Mouse (Mus musculus) bone marrow, adult 2 months (tissue): ENCODE data around the gene Eps8l3. TPM values are rescaled to one million over a fixed set of nuclear protein-coding genes. Genes with fewer than 3 reads are reported as not detected.
"Not testable (repeated sequence)": the region's sequence is repeated elsewhere in the genome, so short reads cannot be mapped to it uniquely, and the experiment has no call there.

Experiments used
- H3K27ac ChIP-seq: fragments of 200-500 bp; 2 replicates; pipeline ENCODE4 v1.5.1; 2012; ENCODE audit warnings: low read depth, mild to moderate bottlenecking, control low read depth, inconsistent platforms, low read length; ENCODE audit not compliant: control insufficient read depth, poor library complexity, insufficient read depth
- H3K4me1 ChIP-seq: fragments of 200-500 bp; 2 replicates; pipeline ENCODE4 v1.6.1; 2011; ENCODE audit warnings: low read length; ENCODE audit not compliant: control insufficient read depth, insufficient read depth
- H3K4me3 ChIP-seq: fragments of 200-500 bp; replicated peaks from 2 replicates; pipeline ENCODE3; 2011; ENCODE audit warnings: mild to moderate bottlenecking, low read depth, low read length, control low read depth; ENCODE audit not compliant: control insufficient read depth
- CTCF ChIP-seq: fragments of 200-500 bp; IDR thresholded peaks from 2 replicates; pipeline ENCODE4 v1.5.1; 2011; ENCODE audit warnings: low read length, control low read depth; ENCODE audit not compliant: control insufficient read depth, insufficient read depth
- POLR2A ChIP-seq: fragments of 200-500 bp; IDR thresholded peaks from 2 replicates; pipeline ENCODE4 v1.6.1; 2011; ENCODE audit warnings: low read depth, mild to moderate bottlenecking, control low read depth, low read length, borderline replicate concordance; ENCODE audit not compliant: control insufficient read depth
- WGBS: fragments of 180-500 bp; shearing (Covaris S2); methylation state at CpG from one replicate; pipeline ENCODE4 v1.1.7; 2018; 5-methylcytosine and 5-hydroxymethylcytosine counted together
- polyA plus RNA-seq: library from polyadenylated mRNA; stranded (reverse); fragments of >200 nt; gene quantifications from 2 replicates; pipeline ENCODE4 v1.2.4, GENCODE M21; 2011; ENCODE audit warnings: low replicate concordance; ENCODE audit not compliant: missing spikeins, insufficient read depth, insufficient read length

The Eps8l3 gene
- polyA plus RNA-seq, 1 experiment, result not detected

DNA sequence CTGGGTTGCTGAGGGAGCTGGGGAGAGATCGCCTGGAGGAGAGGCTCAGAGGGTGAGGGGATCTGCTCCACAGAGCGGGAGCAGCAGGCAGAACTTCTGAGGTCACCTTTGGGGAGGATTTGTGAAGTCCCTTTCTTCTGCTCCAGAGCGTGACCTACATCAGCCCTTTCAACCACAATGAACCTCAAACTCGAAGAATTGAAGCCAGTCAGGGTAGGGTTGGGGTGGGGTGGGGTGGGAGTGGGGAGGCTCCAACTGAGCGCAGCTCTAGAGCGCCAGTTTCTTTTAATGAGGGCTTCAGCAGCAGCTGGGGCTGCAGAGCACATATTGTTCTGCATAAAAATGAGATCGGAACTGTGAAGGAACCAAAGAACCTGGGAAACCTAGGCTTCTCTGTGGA lies 7.9 kb upstream of the Eps8l3 start:
- TF ChIP-seq POLR2A, result no peak
- TF ChIP-seq CTCF, result no peak
- H3K4me3 ChIP-seq, result no peak overlapping the region
- no peak overlapping the region for H3K27ac ChIP-seq
- no peaks in the 10 kb centered on the region for H3K4me1 ChIP-seq
- 71% methylated on average over 7 of the region's 7 CpGs for WGBS

DNA sequence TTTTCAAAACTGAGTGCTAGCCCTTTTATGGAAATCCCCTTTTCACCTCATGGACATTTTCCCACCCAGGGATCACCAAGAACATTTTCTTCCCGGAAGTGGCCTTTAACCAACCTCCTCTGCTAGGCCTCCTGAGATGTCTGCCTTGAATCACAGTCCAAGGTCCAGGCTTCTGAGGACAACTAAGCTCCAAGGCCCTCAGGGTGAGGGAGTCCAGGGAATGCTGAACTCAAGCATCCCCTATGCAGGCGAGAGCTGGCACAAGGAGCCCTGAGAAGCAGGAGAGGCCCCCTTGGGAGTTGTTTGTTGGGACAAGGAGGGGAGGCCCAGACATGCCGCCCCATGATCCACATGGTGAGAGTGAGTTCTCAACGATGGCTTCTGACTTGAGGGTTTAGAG lies 7.1 kb upstream of the Eps8l3 start:
- TF ChIP-seq CTCF, result no peak
- TF ChIP-seq POLR2A, result no peak
- no peak overlapping the region for H3K27ac ChIP-seq
- 74% methylated on average over 4 of the region's 4 CpGs for WGBS
- no peaks in the 10 kb centered on the region for H3K4me1 ChIP-seq
- H3K4me3 ChIP-seq, result no peak overlapping the region

DNA sequence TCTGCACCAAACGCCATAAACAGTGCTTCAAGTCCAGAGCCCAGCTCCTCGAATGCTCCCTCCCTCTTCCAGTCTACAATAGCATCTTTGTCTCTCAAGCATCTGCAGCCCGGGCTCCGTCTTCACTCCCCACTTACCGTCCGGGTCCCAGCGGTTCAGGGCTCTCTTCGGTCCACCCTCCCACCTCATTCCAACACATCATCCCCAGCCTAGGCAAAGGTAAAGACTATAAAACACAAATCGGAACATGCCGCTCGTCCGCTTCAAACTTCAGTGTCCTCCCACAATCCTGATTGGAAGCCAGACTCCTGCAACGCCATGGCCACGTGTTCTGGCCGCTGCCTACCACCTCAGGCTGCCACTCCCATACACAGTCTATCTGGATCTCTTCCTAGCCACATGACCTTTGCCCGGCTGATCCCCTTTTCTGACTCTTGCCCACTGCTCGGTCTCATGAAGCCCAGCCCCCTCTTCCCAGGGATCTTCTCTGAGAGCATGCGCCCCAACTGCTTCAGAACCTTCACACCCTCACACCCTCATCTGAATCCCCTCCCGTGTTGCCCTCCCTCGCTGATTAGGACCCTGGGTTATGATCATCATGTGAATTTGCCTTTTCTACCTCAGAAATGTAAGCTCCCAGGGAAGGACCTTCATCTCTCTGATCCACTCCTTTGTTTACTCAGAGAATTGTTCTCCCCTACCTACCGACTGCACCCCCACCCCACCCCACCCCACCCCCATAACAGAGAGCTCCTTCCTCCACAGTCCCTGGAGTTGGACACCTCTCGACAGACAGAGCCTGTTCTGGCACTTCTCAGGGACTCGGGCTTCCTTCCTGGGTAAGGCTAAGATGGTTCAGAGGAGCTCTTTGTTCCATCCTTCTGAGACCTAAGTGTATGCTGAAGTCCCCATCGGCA lies 3.4 kb upstream of the Eps8l3 start:
- Histone ChIP-seq H3K27ac (no peak overlapping the region), H3K4me3 (no peak overlapping the region), H3K4me1 (no peaks in the 10 kb centered on the region; the same call in 1 of the 2 replicates)
- no peak for TF ChIP-seq POLR2A
- no peak for TF ChIP-seq CTCF
- 79% methylated on average over 24 of the region's 24 CpGs for WGBS

DNA sequence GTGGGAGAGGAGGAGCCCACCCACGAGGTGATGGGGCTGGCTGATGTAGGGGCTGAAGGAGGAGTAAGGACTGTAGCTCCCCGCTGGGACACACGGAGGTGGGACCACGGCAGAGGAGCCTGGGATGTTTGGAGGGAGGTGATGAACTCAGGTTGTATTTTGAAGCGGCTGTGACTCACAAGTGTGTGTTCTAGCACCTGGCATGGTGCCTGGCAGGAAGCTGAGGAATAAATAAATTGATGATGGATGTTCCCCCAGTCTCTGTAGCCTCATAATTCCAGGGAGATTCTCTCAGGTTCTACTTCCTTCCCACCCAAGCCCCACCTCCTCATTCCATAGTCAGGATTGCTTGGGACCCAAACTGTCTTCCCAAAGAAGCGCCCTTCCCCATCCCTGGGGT lies 1.8 kb upstream of the Eps8l3 start:
- Histone ChIP-seq H3K27ac (no peak overlapping the region), H3K4me3 (no peak overlapping the region), H3K4me1 (no peaks in the 10 kb centered on the region; the same call in 1 of the 2 replicates)
- WGBS, result 68% methylated on average over 6 of the region's 6 CpGs
- TF ChIP-seq CTCF (no peak), POLR2A (no peak)

DNA sequence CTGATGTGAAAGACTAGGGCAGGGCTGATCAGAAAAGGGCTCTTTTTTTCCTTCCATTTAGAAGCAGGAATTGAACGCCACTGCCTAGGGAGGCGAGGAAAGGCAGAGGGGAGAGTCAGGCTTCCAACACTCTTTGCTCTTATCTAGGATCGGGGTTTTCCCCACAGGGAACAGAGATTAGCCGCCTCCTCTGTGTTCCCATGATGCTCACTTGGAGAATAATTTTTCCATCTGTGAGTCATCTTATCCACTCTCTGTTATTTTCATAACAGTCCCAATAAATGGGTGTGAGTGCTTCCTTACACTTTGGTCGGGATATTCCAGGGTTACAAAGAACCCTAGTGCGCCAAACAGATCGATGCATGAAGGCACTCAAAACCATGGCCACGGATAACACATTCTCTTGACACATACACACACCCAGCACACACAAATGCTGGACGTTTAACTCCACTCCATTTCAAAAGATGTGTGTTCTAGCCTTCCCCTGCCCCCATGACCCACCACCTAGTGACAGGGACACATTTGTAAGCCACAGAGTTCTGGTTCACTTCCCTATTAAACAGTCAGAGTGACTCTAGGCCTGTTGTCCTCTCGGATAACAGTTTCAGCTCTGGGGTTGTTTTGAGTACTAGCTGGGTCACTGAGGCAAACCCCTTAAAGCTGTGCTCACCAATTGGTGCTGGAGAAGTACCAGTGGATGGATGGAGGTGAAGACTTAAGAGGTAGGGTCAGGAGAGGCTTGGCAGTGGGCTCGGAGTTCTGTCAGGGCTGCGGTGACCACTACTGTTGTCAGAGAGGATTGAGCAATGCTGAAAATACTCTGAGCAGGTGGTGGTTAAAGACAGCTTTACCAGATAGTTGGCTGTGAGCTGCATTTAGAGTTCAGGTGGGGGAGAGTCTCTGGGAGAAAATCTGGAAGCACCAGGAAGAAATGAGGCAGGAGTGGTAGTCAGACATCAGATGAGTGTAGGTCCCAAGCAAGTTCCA lies 1.0 kb downstream of the Eps8l3 start:
- no peak for TF ChIP-seq CTCF
- no peak for TF ChIP-seq POLR2A
- 64% methylated on average over 12 of the region's 12 CpGs for WGBS
- H3K4me3 ChIP-seq, result no peak overlapping the region
- H3K27ac ChIP-seq, result no peak overlapping the region
- H3K4me1 ChIP-seq, result no peaks in the 10 kb centered on the region; the same call in 1 of the 2 replicates

DNA sequence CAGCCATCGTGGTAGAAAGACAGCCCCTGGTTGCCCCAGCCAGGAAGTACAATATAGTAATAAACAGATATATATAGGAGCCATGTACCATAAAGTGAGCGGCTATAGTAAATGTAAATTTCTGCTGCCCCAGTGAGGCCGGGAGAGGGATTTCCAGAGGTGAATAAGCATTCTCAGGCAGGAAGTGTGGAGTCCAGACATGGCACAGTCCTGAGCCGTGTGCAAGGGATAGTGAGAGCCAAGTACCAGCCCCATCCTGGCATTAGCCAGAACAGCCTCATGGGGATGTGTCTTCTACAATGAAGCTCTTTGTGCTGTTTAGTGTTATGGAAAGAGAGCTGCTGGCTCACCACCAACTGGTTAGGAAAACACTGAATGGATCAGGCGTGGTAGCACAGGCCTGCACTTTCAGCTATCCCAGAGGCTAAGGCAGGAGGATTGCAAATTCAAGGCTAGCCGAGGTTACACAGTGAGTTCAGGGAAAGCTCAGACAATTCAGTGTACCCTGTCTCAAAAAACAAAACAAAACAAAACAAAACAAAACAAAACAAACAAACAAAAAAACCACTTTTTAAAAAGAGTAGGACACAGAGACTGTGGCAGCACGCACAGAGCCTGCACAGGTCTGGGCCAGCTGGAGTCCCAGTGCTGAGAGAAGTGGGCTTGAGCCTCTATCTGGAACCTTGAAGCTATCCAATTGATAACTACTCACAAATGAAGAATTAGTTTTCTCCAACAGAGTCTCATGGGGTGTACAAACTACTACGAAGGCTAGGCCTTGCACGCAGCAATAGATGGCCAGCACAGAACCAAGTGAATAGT lies 10.9 kb downstream of the Eps8l3 start:
- Histone ChIP-seq H3K4me1 (no peaks in the 10 kb centered on the region), H3K27ac (no peak overlapping the region), H3K4me3 (no peak overlapping the region)
- WGBS, result 76% methylated on average over 9 of the region's 9 CpGs
- TF ChIP-seq POLR2A, result no peak
- no peak for TF ChIP-seq CTCF

DNA sequence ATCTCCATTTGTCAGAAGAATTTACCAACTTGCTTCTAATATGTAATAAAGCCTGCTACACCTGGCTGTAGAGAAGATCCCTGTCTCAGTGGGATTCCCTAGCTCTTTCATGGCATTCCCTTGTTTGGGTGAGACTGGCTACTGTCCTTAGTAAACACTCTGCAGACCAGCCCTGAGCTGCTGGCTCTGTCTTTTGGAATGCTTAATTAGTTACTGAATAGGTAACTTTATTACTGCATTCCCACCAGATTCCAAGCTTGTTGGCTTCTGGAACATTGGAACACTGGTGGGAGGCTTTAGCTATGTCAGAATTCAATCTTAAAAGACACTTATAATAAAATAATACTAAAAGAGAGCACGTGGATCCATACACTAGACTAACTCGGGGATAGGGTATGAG lies 12.2 kb downstream of the Eps8l3 start:
- H3K4me3 ChIP-seq, H3K4me1 ChIP-seq, H3K27ac ChIP-seq: not testable (repeated sequence)
- WGBS, result 83% methylated on average over 2 of the region's 2 CpGs

DNA sequence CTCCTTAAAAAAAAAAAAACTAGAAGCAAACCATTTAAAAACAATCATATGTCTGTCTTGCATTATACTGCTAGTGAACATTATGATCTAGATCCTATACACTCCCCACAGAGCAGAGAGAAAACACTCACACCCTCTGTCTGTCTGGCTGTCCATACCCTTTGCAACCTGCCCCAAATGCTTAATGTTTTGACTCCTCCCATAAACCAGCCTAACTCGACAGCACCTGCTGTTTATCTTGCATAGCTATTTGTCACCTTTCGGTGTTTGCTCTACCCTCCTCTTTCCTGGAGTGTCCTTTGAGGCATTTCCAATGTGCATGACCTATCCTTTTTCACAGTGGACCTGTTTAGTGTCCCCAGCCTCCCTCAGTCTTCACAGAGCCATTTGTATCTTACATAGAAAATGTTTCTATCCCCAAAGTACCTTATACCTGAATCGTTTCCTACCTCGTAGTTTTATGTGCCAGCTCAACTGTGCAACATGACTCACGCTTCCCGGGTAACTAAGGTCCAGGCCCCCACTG lies 18.2 kb downstream of the Eps8l3 start:
- Histone ChIP-seq H3K4me1 (no peaks in the 10 kb centered on the region), H3K4me3 (peak overlapping the region; percentile 60), H3K27ac (no peak overlapping the region)
- 8% methylated on average over 6 of the region's 6 CpGs for WGBS
- TF ChIP-seq CTCF (no peak), POLR2A (no peak)
